Mouse (Mus musculus): Measurements from ENCODE around the gene Crebbp.

Crebbp gene

GRCm38 (mm10) chr16:4175134-4175533 is 38.7 kb downstream of the Crebbp start:
- TF ChIP-seq CTCF (conservative IDR thresholded peaks at IDR 0.05; ENCODE audit: low read length) (no peak), NANOG (IDR thresholded peaks at IDR 0.05; ENCODE audit: borderline replicate concordance, low read length) (no peak), POU5F1 (IDR thresholded peaks at IDR 0.05; ENCODE audit: borderline replicate concordance, low read length) (no peak)
- Histone ChIP-seq H3K27me3 (ENCODE audit: insufficient read depth, low read length) (no peaks in the 10 kb centered on the region), H3K36me3 (ENCODE audit: insufficient read depth, low read length) (peaks cover 29% of the 10 kb centered on the region), H3K4me3 (replicated peaks; ENCODE audit: low read length) (no peak overlapping the region), H3K4me1 (replicated peaks; ENCODE audit: low read depth, low read length) (peaks cover 10% of the 10 kb centered on the region), H3K9me3 (ENCODE audit: low read length) (no peaks in the 10 kb centered on the region)

DNA sequence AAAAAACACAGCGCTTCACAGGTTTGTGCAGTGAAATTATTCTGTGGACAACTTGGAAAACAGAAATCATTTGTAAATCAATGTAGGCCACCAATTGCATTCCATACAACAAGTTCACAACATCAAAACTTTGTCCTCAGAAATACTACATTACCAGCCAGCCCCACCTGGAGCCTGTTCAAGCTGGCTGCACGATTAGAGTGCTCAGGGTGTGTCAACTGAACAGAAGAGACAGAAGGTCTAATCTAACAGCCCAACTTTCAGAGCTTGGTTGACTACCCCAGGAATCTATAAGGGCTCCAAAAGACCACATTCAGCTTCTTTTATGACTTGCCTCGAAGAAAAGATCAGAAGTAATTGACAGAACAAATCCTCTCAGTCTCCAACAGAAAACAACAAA is 44.3 kb downstream of the Crebbp start:
- H3K36me3 ChIP-seq (ENCODE audit: insufficient read depth, low read length): peaks cover 26% of the 10 kb centered on the region
- H3K4me1 ChIP-seq (replicated peaks; ENCODE audit: low read depth, low read length): no peaks in the 10 kb centered on the region; the same call in 1 of the 2 replicates
- H3K27me3 ChIP-seq (ENCODE audit: insufficient read depth, low read length): no peaks in the 10 kb centered on the region
- peaks cover 30% of the 10 kb centered on the region for H3K9me3 ChIP-seq (ENCODE audit: low read length)
- H3K4me3 ChIP-seq (replicated peaks; ENCODE audit: low read length): no peak overlapping the region
- TF ChIP-seq POU5F1 (IDR thresholded peaks at IDR 0.05; ENCODE audit: borderline replicate concordance, low read length) (no peak), CTCF (conservative IDR thresholded peaks at IDR 0.05; ENCODE audit: low read length) (no peak), NANOG (IDR thresholded peaks at IDR 0.05; ENCODE audit: borderline replicate concordance, low read length) (no peak)

GRCm38 (mm10) chr16:4168476-4168875 is 45.3 kb downstream of the Crebbp start:
- H3K4me1 ChIP-seq (replicated peaks; ENCODE audit: low read depth, low read length): no peaks in the 10 kb centered on the region; the same call in 1 of the 2 replicates
- H3K4me3 ChIP-seq (replicated peaks; ENCODE audit: low read length): no peak overlapping the region
- H3K27me3 ChIP-seq (ENCODE audit: insufficient read depth, low read length): no peaks in the 10 kb centered on the region
- peaks cover 26% of the 10 kb centered on the region for H3K36me3 ChIP-seq (ENCODE audit: insufficient read depth, low read length)
- peaks cover 30% of the 10 kb centered on the region for H3K9me3 ChIP-seq (ENCODE audit: low read length)
- no peak for TF ChIP-seq NANOG (IDR thresholded peaks at IDR 0.05; ENCODE audit: borderline replicate concordance, low read length)
- TF ChIP-seq POU5F1 (IDR thresholded peaks at IDR 0.05; ENCODE audit: borderline replicate concordance, low read length): no peak
- no peak for TF ChIP-seq CTCF (conservative IDR thresholded peaks at IDR 0.05; ENCODE audit: low read length)

GRCm38 (mm10) chr16:4160898-4161247 is 52.9 kb downstream of the Crebbp start:
- Histone ChIP-seq H3K36me3 (ENCODE audit: insufficient read depth, low read length) (peaks cover 9% of the 10 kb centered on the region), H3K9me3 (ENCODE audit: low read length) (peaks cover 4% of the 10 kb centered on the region; the same call in 1 of the 2 replicates), H3K27me3 (ENCODE audit: insufficient read depth, low read length) (no peaks in the 10 kb centered on the region), H3K4me1 (replicated peaks; ENCODE audit: low read depth, low read length) (no peaks in the 10 kb centered on the region), H3K4me3 (replicated peaks; ENCODE audit: low read length) (no peak overlapping the region)
- TF ChIP-seq CTCF (conservative IDR thresholded peaks at IDR 0.05; ENCODE audit: low read length) (no peak), NANOG (IDR thresholded peaks at IDR 0.05; ENCODE audit: borderline replicate concordance, low read length) (no peak), POU5F1 (IDR thresholded peaks at IDR 0.05; ENCODE audit: borderline replicate concordance, low read length) (no peak)

DNA sequence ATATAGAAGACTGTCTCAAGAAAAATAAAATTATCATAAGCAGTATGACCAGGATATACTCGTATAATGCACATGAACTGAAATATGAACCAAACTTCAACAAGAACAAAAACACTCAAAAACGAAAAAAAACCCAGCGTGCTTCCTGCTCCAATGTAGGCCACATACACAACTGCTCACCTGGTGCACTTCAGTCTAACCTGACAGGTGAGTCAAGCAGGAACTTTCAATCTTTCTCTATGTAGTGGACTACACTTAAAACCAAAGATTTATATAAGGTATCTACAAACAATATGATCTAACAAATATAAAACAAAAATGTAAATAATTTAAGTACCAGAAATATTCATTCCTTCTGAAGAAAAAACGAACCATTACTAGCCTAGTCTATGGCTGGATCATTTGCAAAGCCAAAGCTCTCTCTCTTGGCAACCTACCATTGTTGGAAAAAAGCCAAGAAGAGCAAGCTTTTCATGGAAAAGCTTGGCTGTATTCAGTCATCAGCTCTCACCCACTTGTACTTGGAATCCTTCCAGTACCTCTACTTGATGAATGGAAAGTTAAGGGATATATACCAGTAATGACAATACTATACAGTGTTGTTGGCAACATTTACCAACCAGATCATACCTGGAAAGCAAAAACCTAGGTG is 53.4 kb downstream of the Crebbp start:
- Histone ChIP-seq H3K36me3 (ENCODE audit: insufficient read depth, low read length) (peaks cover 9% of the 10 kb centered on the region), H3K9me3 (ENCODE audit: low read length) (no peaks in the 10 kb centered on the region), H3K27me3 (ENCODE audit: insufficient read depth, low read length) (no peaks in the 10 kb centered on the region), H3K4me1 (replicated peaks; ENCODE audit: low read depth, low read length) (0 out of 2 replicates have a peak, but pooled peaks cover 1% of the 10 kb centered on the region), H3K4me3 (replicated peaks; ENCODE audit: low read length) (no peak overlapping the region)
- no peak for TF ChIP-seq CTCF (conservative IDR thresholded peaks at IDR 0.05; ENCODE audit: low read length)
- TF ChIP-seq NANOG (IDR thresholded peaks at IDR 0.05; ENCODE audit: borderline replicate concordance, low read length): no peak
- TF ChIP-seq POU5F1 (IDR thresholded peaks at IDR 0.05; ENCODE audit: borderline replicate concordance, low read length): no peak

DNA sequence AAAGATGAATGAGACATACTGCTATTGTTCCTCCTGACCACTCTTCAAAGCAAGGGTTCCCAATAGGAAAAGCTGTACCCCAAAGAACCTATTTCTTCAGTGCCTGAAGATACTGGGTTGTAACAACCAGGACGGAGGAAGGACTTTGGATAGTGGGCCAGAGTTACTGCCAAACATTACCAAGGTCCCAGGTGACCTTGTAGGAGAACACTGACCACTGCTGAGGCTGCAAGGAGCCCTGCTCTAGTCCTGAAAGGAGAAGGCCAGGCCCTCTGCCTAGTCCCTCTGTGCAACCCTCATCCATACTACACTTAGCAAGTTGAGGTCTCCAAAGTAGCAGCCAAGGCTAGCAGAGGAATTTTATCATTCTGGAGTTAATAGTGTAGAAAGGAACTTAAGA is 60.7 kb downstream of the Crebbp start:
- TF ChIP-seq CTCF (conservative IDR thresholded peaks at IDR 0.05; ENCODE audit: low read length) (no peak), NANOG (IDR thresholded peaks at IDR 0.05; ENCODE audit: borderline replicate concordance, low read length) (no peak), POU5F1 (IDR thresholded peaks at IDR 0.05; ENCODE audit: borderline replicate concordance, low read length) (no peak)
- Histone ChIP-seq H3K27me3 (ENCODE audit: insufficient read depth, low read length) (no peaks in the 10 kb centered on the region), H3K36me3 (ENCODE audit: insufficient read depth, low read length) (peaks cover 35% of the 10 kb centered on the region), H3K4me1 (replicated peaks; ENCODE audit: low read depth, low read length) (peaks cover 33% of the 10 kb centered on the region), H3K9me3 (ENCODE audit: low read length) (no peaks in the 10 kb centered on the region), H3K4me3 (replicated peaks; ENCODE audit: low read length) (no peak overlapping the region)

- Histone ChIP-seq H3K36me3 (ENCODE audit: insufficient read depth, low read length) (peaks cover 30% of the 10 kb centered on the region), H3K9me3 (ENCODE audit: low read length) (no peaks in the 10 kb centered on the region), H3K27me3 (ENCODE audit: insufficient read depth, low read length) (no peaks in the 10 kb centered on the region), H3K4me1 (replicated peaks; ENCODE audit: low read depth, low read length) (no peaks in the 10 kb centered on the region; the same call in 1 of the 2 replicates), H3K4me3 (replicated peaks; ENCODE audit: low read length) (no peak overlapping the region)
- TF ChIP-seq POU5F1 (IDR thresholded peaks at IDR 0.05; ENCODE audit: borderline replicate concordance, low read length) (no peak), CTCF (conservative IDR thresholded peaks at IDR 0.05; ENCODE audit: low read length) (no peak)
These were observed 75.3 kb downstream of the Crebbp start for GRCm38 (mm10) chr16:4138541-4138940.

DNA sequence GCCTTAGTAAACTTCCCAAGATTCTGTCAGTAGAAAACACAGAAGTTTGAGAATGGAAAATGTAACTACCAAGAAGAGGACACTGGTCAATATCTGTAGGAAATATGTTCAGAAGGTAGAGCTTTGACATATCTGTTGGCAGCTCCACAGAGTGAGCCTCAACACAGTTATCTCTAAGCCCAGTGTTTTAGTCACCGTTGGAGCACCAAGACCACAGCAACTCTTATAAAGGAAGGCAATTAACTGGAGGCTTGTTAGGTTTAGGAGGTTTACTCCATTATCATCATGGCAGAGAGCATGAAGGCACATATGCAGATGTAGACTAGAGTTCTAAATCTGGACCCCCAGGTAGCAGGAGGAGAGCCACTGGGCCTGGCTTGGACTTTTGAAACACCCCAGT is 80.0 kb downstream of the Crebbp start:
- no peak overlapping the region for H3K4me3 ChIP-seq (replicated peaks; ENCODE audit: low read length)
- TF ChIP-seq NANOG (IDR thresholded peaks at IDR 0.05; ENCODE audit: borderline replicate concordance, low read length): no peak
- no peak for TF ChIP-seq POU5F1 (IDR thresholded peaks at IDR 0.05; ENCODE audit: borderline replicate concordance, low read length)
- no peak for TF ChIP-seq CTCF (conservative IDR thresholded peaks at IDR 0.05; ENCODE audit: low read length)
- no peaks in the 10 kb centered on the region for H3K9me3 ChIP-seq (ENCODE audit: low read length)
- H3K4me1 ChIP-seq (replicated peaks; ENCODE audit: low read depth, low read length): no peaks in the 10 kb centered on the region; the same call in 1 of the 2 replicates
- H3K27me3 ChIP-seq (ENCODE audit: insufficient read depth, low read length): no peaks in the 10 kb centered on the region
- H3K36me3 ChIP-seq (ENCODE audit: insufficient read depth, low read length): peaks cover 30% of the 10 kb centered on the region

GRCm38 (mm10) chr16:4128894-4129293 is 84.9 kb downstream of the Crebbp start:
- Histone ChIP-seq H3K4me1 (replicated peaks; ENCODE audit: low read depth, low read length) (no peaks in the 10 kb centered on the region; the same call in 1 of the 2 replicates), H3K9me3 (ENCODE audit: low read length) (no peaks in the 10 kb centered on the region), H3K4me3 (replicated peaks; ENCODE audit: low read length) (no peak overlapping the region), H3K36me3 (ENCODE audit: insufficient read depth, low read length) (peaks cover 46% of the 10 kb centered on the region), H3K27me3 (ENCODE audit: insufficient read depth, low read length) (no peaks in the 10 kb centered on the region)
- TF ChIP-seq CTCF (conservative IDR thresholded peaks at IDR 0.05; ENCODE audit: low read length): no peak
- no peak for TF ChIP-seq POU5F1 (IDR thresholded peaks at IDR 0.05; ENCODE audit: borderline replicate concordance, low read length)
- TF ChIP-seq NANOG (IDR thresholded peaks at IDR 0.05; ENCODE audit: borderline replicate concordance, low read length): no peak

Measured in E14TG2a.4 (cell line).